Mouse (Mus musculus): ENCODE results near the gene Ift74. TPM values are rescaled to one million over a fixed set of nuclear protein-coding genes. Genes with fewer than 3 reads are reported as not detected.
A peak's percentile ranks its signal among the peaks of the same experiment; 100 is the strongest.
"Not testable (repeated sequence)": the region's sequence is repeated elsewhere in the genome, so short reads cannot be mapped to it uniquely, and the experiment has no call there.

Ift74 gene
- total RNA-seq (2021) = 10 to 100 TPM; 11.7 to 15.4 TPM
- long read RNA-seq, experiment 1, transcript Ift74-201 (20 exons, 2,139 nt) = major isoform, 22 of 26 reads
- long read RNA-seq, experiment 1, partial matches to known transcripts = 1 of 26 reads
- long read RNA-seq, experiment 1, other reads (novel, unspliced or antisense) = 3 of 26 reads
- long read RNA-seq, experiment 2, transcript Ift74-201 (20 exons, 2,139 nt) = major isoform, 13 of 19 reads
- long read RNA-seq, experiment 2, partial matches to known transcripts = 1 of 19 reads
- long read RNA-seq, experiment 2, other reads (novel, unspliced or antisense) = 5 of 19 reads

DNA sequence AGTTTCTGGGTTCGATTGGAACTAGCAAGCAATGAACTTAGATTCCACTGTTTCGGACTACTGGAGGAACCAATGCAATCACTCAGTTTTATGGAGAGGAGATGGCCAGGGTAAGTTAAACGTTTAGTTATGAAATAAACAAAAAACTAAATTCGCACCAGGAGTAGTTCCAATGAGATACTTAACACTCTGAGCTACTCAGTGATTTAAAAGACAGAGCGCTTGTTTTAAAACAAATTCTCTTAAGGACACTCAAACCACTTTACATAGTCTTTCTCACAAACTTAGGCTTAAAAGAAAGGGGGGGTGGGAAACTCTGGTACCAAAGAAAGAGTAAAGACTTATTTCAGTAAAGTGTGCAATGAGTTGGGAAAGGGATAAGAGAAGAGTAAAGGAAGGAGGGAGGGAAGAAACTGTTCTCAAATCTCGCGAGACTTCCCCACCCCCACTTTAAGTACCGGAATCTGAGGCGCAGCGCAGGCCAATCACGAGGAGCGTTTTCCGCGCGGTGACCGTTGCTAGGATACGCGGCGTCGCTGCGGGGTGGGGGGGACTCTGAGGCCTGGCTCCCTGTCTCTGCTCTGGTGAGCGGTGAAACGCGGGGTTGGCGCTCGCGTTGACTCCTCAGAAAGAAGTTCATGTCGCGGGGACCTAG is at the start of gene Ift74:
Ift74 (plus strand) TSS at position 520 of the 655 bp plus-strand sequence.
- DNase-seq (ENCODE audit: low spot score in 2 of 2) = peak; percentile 84 to 95

DNA sequence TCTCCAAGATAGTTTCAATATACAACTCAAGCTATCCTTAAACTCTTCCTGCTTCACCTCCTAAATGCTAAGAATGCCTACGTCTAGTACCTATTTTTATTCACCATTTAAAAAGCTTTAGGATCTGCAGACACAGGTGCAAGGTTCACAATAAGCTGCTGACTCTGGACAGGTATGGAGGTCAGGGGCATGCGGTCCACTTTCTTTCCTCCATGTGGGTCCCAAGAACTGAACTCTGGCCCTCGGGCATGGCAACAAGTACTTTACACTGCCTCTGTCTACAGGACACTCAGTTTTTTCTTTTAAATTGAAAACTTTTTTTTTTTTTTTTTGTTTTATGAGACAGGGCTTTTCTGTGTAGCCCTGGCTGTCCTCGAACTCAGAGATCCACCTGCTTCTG is 41.6 kb upstream of the Ift74 start:
- no peak for DNase-seq (ENCODE audit: low spot score in 2 of 2)

DNA sequence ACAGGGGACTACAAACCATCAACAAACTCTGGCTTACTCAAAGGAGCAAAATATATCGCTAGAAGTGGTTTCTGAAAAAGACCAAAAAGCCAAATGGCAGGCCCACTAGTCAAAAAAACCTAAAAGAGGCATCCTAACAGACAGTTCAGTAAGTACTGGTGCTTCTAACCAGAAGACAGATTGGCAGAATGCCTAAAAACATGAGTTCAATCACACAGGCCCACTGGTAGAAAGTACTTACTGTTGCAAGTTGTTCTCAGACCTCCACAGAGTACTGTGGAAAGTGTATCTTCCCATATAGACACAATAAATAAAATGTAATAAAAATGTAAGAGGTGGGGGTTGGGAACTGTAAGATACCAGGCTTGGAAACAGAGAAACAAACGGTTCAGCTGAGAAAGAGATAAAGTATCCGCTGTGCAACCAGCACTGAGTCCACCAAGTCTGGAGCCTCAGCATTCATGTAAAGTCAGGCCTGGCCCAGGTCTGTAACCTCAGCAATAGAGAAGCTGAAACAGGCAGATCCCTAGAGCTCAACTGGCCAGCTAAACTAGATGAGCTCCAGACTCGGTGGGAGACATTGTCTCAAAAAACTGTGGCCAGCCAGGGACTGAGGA is 22.4 kb upstream of the Ift74 start:
- no peak for DNase-seq (ENCODE audit: low spot score in 2 of 2)

DNA sequence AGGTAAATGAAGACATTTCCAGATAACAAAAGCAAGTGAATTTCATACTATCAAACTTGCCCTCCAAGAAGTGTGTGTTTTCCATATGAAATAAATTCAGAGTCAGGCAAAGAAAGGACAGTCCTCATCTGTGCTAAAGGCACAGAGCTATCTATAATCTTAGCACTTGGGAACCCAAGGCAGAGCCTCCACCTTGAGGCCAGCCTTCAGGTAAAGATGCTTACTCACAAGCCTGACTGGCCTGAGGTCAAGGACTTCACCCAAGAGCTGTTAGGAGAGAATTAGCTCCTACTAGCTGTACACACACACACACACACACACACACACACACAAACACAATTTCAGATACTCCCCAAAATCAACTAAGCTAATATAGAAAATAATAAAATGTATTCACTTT is 21.6 kb upstream of the Ift74 start:
- DNase-seq (ENCODE audit: low spot score in 2 of 2) = no peak

DNA sequence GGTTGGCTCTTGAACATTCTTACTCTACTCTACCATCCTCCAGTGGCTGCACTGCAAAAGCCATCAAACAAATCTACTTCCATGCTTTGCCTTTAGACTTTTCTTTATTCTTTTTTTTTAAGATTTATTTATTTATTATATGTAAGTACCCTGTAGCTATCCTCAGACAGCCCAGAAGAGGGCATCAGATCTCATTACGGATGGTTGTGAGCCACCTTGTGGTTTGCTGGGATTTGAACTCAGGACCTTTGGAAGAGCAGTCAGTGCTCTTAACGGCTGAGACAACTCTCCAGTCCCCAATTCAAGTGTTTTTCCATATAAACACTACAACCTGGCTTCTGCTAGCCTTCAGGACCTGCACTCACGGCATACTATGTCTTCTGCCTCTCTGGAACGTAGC is 12.9 kb upstream of the Ift74 start:
- no peak for DNase-seq (ENCODE audit: low spot score in 2 of 2)

DNA sequence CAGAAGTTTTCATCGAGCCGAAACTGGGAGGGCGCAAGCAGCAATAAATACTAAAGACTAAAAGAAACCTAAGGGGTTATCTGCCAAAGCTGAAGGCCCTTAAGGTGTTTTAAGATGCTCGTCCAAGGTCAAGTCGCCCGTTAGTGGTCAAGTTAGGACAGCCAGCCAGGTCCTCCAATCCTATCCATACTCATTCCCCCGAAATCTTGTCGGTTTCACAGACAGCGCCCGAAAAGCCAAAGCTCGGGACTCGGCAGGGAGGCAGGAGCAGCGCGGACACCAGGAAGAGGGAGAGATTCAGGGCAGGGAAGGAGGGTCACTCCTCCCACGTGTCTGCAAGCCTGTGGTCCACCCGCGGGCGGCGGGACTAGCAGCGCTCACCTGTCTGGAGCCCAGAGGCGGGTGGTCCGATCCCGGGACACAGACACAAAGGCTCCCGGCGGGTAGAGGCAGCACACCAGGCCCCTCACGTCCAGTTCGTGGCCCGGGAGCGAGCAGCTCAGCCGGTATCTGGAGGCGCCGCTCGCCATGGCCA is 11.7 kb upstream of the Ift74 start:
- peak in 1 of 2 experiments; percentile 9 for DNase-seq (ENCODE audit: low spot score in 2 of 2)

DNA sequence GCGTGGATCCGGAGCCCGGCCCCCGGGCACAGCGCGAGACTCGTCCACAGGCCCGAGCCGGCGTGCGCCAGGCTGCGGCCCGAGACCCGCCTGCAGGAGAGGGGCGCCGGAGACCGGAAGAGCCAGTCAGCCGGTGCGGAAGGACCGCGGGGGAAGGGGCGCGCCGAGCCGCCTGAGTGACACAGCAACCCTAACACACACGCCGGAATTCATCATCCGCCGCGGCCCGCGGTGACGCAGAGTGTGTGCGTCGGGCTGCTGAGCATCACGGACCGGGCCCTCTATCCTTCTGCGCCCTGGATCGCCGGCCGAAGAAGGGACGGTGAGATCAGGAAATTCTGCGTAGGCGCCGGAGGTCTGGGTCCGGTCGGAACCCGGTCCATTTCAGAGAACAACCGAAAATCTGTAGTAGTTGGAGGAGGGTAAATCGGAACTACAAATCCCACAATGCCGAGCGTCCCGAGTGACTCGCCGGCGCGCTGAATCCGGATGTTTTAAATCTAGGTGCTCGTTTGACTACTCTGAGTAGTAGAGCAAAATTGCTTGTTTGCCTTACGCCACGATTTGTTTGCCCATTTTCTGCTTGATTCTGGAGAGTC is 11.2 kb upstream of the Ift74 start, which contains the start of gene Plaa:
Plaa (minus strand) TSS at position 214 of the 599 bp plus-strand sequence.
- peak; percentile 80 to 89 for DNase-seq (ENCODE audit: low spot score in 2 of 2)

DNA sequence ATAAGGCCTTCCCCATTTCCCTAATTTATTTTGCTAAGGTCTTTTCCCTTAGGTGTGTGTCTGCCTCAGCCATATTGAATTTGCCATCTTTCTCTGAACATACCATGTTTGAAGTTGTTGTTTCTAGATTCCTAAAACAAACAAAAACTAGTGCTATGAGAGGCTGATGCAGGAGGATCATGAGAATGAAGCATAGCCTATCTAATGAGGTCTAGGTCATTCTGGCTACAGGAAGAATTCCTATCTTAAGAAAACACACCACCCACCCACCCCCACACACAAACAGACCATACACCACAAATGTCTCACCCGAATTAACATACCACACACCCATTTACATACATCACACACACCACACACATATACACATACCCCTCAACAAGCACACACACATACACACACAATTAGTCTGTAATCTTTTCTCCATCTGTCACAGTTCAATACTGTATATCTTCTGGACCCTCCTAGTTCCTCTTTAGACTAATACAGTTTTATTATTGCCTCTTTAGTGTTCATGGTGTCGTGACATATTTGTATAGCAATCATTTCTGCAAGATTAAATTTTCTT is 9.8 kb upstream of the Ift74 start:
- DNase-seq (ENCODE audit: low spot score in 2 of 2) = no peak

DNA sequence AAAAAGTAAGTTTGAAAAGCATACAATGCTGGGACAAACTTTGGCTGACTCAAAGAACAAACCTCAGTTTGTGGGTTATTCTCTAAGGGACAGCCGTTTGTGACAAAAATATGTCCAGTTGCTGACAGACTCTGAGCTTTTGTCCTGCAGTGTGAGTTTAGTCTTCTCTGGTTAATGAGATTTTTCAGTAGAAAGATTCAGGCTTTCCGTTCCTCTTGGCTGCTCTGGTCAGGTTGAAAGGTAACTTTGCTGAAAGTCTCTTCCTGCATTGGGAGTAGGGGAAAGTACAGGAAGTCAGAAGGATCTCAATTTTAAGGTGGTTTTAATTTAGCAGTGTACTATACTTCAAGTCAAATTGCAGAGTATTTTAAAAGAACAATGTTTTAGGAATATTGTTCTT is 8.7 kb upstream of the Ift74 start:
- no peak for DNase-seq (ENCODE audit: low spot score in 2 of 2)

DNA sequence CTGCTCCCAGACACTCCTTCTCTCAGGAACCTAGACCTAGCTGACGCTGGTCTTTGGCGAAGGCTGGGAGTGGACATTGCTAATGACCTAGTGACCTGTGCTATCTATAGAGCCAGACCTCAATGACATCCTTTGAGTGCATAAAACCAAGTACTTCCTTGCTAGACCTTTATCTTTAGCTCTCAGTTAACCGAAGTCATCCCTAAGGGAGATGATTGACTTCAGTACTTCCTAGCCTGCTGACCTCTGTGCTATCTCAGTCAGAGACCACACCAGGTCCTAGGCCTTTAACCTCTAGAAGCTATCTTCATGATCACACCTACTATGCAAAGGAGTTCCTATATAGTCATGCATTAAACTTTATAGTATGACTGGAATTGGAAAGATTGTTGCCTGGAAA is 4.0 kb upstream of the Ift74 start:
- DNase-seq (ENCODE audit: low spot score in 2 of 2) = no peak

DNA sequence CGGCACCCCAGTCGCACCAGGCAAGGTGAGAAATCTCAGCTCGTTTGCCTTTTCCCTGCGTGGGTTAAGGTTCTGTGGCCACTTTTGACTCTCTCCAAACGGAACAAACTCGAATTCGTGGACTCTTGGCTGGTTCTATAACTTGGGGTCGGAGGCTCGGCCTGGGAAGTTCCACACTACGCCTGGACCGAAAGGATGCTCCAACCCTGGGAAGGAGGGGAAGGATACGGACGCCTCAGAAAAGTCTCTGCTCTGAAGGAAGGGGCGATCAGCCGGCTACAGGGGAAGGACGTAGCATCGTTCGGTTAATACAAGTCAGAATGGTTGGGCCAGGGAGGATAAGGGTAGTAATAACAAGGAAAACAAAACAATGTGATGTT is 326 bp downstream of the Ift74 start:
- no peak for DNase-seq (ENCODE audit: low spot score in 2 of 2)

DNA sequence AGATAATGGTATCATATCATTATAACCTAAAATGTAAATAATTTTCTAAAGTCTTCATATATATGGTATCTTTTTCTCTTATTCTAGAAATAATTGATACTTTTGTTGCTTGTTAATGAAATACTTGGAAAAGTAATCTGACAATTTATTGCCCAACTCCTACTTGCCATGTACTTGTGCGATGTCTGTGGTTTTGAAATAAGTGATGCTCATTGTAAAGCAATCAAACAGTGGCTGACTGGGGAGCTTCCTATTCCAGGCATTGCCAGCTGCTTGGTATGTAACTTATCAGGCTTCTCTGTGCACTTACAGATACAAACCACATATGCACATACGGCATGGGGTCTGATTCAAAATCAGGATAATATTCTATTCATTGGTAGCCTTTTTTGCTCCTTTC is 5.8 kb downstream of the Ift74 start:
- DNase-seq (ENCODE audit: low spot score in 2 of 2) = no peak

DNA sequence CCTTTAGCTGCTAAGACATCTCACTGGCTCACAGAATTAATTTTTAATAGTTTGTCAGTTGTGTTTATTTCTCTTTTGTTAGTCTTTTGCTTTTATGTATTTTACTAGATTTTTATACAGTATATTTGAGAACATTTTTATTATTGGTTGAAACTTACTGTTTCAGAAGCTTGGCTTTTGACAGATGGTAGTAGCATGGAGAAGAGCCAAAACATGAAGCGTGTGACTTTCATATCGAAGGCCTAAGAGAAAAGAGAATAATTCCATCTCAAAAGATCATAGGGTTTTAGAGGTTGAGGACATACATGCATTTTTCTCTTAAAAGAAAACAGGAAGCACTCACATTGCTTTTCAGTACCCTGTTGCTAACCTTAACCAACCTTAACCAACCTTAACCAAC is 28.9 kb downstream of the Ift74 start:
- DNase-seq (ENCODE audit: low spot score in 2 of 2) = no peak

DNA sequence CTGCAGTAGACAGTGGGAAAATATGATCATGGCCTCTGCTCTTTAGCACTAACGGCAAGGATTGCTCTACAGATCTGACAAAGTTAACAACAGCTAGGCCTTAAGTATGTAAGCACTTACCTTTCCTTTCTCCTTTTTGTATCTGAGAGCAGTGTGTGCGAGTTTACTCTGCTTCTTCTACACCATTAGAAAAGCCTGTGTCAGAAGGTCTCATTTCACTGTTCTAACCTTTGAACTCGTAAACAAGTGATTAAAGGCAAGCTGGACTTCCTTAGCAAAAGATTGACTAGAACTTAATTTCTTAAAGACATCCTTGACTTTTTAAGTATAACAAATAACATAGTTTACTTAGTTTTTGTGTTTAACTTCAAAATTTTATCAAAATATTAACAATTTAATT is 35.6 kb downstream of the Ift74 start, which contains the start of gene Lrrc19:
Lrrc19 (minus strand) TSS at position 225 of the 400 bp plus-strand sequence.
- DNase-seq (ENCODE audit: low spot score in 2 of 2) = no peak

DNA sequence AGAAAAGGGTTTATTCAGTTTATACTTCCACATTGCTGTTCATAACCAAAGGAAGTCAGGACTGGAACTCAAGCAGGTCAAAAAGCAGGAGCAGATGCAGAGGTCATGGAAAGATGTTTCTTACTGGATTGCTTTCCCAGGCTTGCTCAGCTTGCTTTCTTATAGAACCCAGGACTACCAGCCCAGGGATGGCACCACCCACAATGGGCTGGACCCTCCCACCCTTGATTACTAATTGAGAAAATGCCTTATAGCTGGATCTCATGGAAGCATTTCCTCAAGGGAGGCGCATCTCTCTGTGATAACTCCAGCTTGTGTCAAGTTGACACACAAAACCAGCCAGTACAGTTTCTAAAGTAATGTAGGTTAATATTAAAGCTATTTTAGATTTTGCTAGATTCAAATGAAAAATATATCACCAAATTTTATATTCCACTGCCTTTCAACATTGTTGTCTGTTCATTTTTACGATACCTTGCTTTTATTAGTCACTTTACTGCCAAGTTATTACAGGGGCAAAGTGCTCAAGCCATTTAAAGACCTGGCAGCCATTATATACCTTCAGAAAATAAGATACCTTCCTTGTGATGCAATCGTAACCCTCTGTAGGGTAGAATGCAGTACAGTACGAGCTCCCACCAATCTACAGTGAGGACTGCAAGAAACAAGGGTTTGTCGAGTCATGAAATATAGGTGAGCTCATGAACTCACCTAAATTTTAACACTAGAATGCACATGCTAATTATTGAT is 36.3 kb downstream of the Ift74 start:
- DNase-seq (ENCODE audit: low spot score in 2 of 2) = not testable (repeated sequence)

DNA sequence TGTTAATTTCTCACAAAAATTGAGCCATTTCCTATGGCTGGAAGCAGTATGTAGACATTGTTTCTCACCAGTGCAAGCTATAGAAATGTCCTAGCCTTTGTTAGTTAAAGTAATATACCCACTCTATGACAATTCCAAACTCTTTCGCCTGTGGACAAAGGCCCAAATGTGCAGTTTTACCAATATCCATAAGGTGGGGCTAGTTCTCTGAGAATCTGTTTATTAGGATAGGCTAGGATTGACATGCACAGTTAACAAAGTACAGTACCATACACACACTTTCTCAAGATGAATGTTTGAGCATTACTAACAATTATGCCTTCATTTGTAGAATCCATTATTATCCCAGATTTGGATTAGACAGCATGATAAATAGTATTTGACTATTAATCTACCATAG is 55.4 kb downstream of the Ift74 start:
- DNase-seq (ENCODE audit: low spot score in 2 of 2) = no peak

DNA sequence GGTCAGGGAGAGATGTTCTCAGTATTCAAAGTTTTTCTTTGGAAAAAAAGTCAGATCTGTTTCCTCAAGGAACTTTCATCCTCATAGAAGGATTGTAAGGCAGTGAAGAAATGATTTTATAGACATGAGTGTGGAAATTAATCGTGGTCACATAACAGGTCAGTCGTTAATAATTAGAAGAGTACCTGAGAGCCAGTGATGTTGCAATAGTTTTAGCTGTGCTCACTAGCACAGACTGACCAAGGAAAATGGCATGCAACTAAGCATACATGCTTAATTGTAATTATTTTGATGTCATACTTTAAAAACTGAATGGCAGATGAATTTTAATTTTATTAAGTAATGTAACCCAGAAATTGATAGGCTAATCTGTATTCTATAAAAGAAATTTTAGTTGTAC is 66.4 kb downstream of the Ift74 start:
- no peak for DNase-seq (ENCODE audit: low spot score in 2 of 2)

DNA sequence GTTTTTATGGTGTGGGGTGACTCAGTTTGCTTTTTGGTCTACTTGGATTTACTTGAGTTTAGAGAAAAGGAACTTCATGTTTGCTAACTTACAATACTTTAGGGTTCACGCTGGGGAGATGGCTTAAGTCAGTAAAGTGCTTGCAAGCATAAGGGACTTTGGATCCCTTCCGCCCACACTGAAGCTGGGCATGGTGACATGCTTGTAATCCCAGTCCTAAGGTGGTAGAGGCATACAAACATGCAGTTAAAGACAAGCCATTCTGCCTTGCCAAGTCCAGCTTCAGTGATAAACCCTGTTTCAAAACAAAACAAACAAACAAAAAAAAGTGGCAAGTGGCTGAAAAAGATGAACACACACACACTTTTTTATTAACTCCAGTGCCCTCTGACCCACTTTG is 66.9 kb downstream of the Ift74 start:
- DNase-seq (ENCODE audit: low spot score in 2 of 2) = no peak

DNA sequence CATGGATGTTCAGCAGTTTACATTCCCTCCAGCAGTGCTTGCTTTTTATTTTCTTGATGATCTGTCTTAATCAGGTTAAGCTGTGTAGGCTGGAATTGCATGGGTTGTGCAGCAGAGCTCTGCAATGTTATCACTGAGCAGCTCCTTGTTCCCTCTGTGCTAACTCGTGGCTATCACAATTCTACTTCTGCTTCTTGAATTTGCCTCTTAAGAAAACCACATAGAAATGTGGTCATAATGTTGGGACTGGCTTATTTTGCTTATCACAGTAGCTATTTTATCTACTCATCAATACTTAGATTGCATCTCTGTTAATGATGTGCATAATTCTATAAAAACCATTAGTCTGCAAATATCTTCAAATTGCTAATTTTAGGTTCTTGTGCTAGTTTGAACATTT is 67.7 kb downstream of the Ift74 start:
- no peak for DNase-seq (ENCODE audit: low spot score in 2 of 2)

DNA sequence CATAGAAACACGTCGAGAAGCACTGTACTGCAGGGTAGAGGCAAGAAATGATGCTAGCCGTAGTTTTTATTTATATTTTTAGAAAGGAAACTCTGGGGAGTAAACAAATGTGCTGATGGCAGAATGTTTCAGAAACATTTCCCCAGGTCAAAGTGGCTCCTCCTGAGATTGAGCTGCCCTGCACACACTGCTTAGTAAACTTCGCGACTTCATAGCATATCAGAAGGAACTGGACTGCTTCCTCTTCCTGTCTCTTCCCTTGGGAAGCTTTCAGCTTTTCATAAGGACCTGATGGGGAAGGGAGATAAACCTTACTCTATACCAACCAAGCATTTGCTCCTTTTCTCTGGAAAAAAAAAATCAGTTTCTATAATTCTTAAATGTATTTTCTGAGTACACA is 69.0 kb downstream of the Ift74 start:
- no peak for DNase-seq (ENCODE audit: low spot score in 2 of 2)

DNA sequence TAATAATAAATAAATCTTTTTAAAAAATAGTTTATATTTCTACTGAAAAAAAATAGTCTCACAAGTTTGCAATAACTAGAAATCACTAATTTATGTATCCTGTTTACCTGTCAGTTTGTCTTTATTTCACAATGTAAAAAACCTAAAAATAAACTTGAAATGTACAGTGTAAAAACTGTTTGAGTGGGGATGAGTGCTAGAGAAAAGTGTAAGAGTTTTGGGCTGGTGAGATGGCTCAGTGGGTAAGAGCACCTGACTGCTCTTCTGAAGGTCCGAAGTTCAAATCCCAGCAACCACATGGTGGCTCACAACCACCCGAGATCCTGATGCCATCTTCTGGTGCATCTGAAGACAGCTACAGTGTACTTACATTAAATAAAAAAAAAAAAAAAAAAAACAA is 75.5 kb downstream of the Ift74 start:
- DNase-seq (ENCODE audit: low spot score in 2 of 2) = not testable (repeated sequence)
